Mouse (Mus musculus) bone marrow macrophage, adult 2 months (primary cell): ENCODE results near the gene Six2.

Experiments
- CTCF ChIP-seq: IDR thresholded peaks from 2 replicates; pipeline ENCODE4 v1.5.1; 2012; ENCODE audit warnings: low read depth, mild to moderate bottlenecking, low read length, moderate library complexity
- POLR2A ChIP-seq: IDR thresholded peaks from 2 replicates; pipeline ENCODE4 v1.6.1; 2012; ENCODE audit warnings: mild to moderate bottlenecking, low read depth, low read length, borderline replicate concordance

GRCm38 (mm10) chr17:85680116-85680850, 7.8 kb downstream of the Six2 start:
- no peak for TF ChIP-seq CTCF
- no peak for TF ChIP-seq POLR2A
